Mouse (Mus musculus): Measurements from ENCODE around the gene Metap1. TPM values are rescaled to one million over a fixed set of nuclear protein-coding genes. Genes with fewer than 3 reads are reported as not detected.

Metap1 gene
- 10 to 100 TPM; 18.9 to 21.1 TPM for total RNA-seq (2023)

DNA sequence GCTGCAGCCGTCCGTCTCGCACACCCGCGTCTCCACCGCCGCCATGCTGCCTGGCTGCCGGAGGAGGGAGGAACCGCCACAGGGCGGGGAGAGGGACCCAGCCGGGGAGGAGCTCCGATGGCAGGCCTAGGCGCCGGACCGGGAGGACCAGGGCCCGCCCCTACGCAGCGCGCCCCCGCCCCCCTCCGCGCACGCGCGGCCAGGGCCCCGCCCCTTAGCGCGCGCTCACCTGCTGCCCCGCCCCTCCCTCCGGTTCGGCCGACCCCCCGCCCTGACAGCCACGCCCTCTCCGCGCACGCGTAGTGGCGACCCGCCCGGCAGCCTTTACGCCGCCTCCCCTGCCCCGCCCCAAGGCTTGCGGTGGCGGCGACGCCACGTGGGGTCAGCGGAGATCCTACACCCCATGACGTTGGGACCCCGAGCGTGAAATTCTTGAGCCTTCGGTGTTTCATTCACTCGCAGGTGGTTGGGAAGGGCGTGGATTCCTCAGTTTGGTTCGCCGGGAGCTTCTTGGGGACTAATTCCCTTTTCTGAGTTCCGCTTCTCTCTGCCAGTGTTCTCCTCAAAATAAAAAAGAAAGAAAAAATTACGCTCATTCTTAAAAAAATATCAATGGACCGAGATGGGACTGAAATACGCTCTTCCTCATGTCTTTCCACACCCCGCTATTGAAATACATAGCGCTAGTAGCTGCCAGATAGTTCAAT, at the start of gene Metap1:
TSS of gene Metap1 (minus strand) at position 189 of the 707 bp plus-strand sequence.

DNA sequence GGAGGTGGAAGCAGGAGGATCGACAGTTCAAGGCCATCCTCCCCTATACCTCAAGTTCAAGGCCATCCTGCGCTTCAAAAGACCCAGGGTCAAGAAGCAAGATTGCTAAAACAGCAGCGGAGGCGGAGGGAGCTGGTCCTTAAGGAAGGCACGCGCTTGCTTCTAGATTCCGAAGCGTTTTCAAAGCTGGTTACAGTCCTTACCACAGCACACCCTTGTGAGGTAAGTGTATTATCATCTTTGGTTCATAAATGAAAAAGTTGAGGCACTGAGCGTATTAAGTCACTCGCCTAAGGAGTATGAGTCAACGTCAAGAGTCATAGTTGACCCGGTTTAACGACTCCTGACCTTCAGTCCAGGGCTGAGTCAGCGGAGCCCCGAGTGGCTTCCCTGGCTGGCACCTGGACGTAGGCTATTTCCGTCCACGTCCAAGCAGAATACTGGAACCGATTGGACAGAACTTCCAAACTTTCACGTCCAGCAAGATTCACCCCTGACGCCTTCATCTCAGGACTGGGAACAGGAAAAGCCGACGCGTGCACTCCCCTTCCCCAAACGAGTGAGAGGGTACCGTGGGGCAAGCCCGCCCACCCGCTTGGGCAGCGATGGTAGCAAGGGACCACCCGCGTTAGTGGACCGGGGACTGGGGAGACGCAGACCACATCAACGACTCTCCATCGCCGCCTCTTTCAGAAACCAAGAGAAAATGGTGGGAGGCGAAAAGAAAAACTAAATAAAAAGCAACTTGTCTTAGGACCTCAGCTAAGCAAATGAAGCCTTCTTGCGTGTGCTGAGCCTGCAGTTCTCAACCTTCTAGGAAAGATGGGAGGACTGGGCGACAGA, 37.0 kb upstream of the Metap1 start, which contains the start of gene Eif4e:
TSS of gene Eif4e (plus strand) at position 107 of the 843 bp plus-strand sequence.

DNA sequence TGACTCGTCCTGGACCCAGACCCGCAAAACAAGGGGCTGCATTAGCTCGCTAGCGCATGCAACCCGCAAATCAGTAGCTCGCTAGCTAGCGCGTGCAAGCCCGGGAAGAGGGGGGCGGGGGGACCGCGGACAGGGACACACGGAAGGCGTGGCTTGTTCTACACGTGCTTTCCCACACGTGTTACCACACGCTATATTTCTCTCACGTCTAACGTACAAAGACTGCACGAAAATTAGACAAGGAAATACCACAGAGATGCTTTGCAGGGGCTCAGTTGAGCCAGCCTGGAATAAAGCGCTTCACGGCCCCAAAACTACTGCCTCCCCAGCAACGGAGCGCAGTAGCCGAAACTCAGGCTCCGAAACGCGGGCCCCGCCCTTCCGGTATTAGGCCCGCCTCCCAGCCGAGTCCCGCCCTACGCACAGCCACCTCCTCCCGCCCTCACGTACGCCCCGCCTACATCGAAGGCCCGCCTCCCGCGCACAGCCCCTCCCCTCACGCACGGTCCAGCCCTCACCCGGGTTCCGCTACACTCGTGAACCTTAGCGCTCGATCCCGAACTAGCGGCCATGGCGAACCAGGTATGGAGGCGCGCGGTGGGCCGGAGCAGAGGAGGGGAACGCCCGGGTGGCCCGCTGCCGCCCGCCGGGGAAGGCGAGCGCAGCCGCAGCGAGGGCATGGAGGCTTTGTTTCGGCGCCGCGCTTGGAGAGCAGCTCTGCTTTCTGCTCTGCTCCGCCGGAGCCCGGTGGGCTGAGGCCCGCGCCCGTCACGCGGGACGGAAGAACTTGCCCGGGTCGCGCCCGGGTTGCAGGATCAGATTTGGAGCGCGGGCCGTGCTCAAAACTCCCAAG, 46.5 kb downstream of the Metap1 start, which contains the start of gene Adh5:
TSS of gene Adh5 (plus strand) at position 482 of the 853 bp plus-strand sequence.

DNA sequence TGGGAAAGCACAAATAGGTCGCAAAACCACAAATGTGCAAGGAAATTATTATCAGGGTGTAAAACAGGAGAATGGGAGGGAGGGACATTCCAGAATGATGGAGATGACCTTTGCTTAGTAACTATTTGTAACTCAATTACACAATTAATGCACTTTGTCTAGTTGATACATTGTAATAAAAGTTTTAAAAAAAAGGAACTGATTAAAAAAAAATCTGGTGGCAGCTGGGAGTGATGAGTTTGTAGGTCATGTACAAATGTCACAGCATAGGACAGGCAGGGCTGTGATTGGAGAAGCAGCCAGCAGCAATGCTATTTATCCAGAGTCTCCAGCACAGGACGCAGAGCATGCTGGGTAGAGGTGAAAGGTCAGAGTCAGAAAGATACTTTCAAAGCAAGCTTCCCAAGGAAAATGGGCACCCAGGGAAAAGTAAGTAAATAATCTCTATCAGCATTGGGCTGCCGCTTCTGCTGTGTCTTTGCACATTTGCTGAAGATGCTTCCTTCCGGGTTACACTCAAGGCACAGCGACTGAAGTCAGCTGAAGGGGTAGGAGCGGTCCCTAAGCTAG, 74.1 kb downstream of the Metap1 start, which contains the start of gene Adh4:
TSS of gene Adh4 (plus strand) at position 346 of the 570 bp plus-strand sequence.

Other genes with a start within 250 kb of the Metap1 start
- under 1 TPM in 1 of 2 experiments, not detected in 1; 0.47 TPM for gene Adh1, start 228.5 kb downstream of the Metap1 start, total RNA-seq (2023)
- not detected for gene Adh6a, start 176.2 kb downstream of the Metap1 start, total RNA-seq (2023)
- gene Adh6b, start 147.7 kb downstream of the Metap1 start, total RNA-seq (2023): not detected
- gene Adh4, start 74.0 kb downstream of the Metap1 start, total RNA-seq (2023): not detected
- gene Adh5, start 46.4 kb downstream of the Metap1 start, total RNA-seq (2023): 10 to 100 TPM; 26.4 to 33.3 TPM
- gene Eif4e, start 36.7 kb upstream of the Metap1 start, total RNA-seq (2023): 10 to 100 TPM; 48.2 to 52.3 TPM

Data from neutrophil, adult 59 days (primary cell).